Comparison of ENCODE assay signal across 9 mouse cellular contexts in the genomic region with DNA sequence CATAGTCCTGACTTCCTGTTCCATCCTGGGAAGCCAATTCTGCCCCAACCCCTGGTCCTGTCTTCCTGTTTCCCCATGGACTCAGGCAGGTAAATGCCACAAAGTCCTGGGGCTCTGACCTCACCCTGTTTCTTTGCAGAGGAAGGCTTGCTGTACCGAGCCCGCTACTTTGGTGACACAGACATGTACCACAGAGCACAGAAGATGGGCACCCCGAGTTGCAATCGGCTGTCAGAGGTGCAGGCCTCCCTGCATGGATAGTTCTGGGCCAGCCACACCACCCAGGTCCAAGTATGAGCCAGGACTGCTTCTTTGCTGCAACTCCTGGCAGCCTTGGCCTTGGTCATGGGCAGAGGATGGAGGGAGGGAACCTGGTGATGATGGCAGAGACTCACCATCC. TPM values are rescaled to one million over a fixed set of nuclear protein-coding genes. Genes with fewer than 3 reads are reported as not detected.
DNase-seq lines count a peak whose midpoint lies in the region; ATAC-seq and TF ChIP-seq lines count a peak whose summit lies in the region.
"Had no signal": no experiment of that assay in that cellular context is flagged by ENCODE, and none has a peak within 500 bp of the region (broad histone marks: within the 10 kb centered on the region; RNA-seq: fewer than 3 reads in every experiment).

No protein-coding gene starts in this region.

- no peak overlapping the region for H3K9ac ChIP-seq in heart, embryonic 15.5 days
- no peak overlapping the region for H3K9ac ChIP-seq in heart, embryonic 11.5 days (ENCODE audit: low read depth, low read length)
- peak overlapping the region; percentile 43 for H3K9ac ChIP-seq in forebrain, postnatal 0 days
- H3K9ac ChIP-seq in kidney, embryonic 16.5 days (replicated peaks; ENCODE audit: low read length) = no peak overlapping the region
- H3K9ac ChIP-seq: heart, embryonic 13.5 days had no signal

- 95% methylated on average over 4 of the region's 4 CpGs for WGBS in heart, embryonic 15.5 days
- WGBS in heart, embryonic 11.5 days (ENCODE audit: insufficient replicate concordance) = 89% methylated on average over 4 of the region's 4 CpGs
- WGBS in forebrain, postnatal 0 days = 89% methylated on average over 4 of the region's 4 CpGs
- WGBS in midbrain, embryonic 10.5 days = 85% methylated on average over 4 of the region's 4 CpGs
- WGBS in kidney, embryonic 16.5 days = 93% methylated on average over 4 of the region's 4 CpGs

- TF ChIP-seq CTCF in forebrain, postnatal 0 days (IDR thresholded peaks at IDR 0.05; ENCODE audit: low read depth) = no peak

- no peak for DNase-seq in forebrain, postnatal 0 days
- DNase-seq in midbrain, embryonic 10.5 days (ENCODE audit: low spot score) = no peak
- no peak for DNase-seq in adrenal gland, postnatal 25 days
- no peak for DNase-seq in spleen, postnatal 10 days (ENCODE audit: low spot score in 2 of 2)

- H3K4me1 ChIP-seq in heart, embryonic 15.5 days (replicated peaks) = peaks cover 53% of the 10 kb centered on the region
- peaks cover 31% of the 10 kb centered on the region for H3K4me1 ChIP-seq in heart, embryonic 11.5 days (ENCODE audit: control insufficient read depth, insufficient read depth, low read length)
- peaks cover 22% of the 10 kb centered on the region for H3K4me1 ChIP-seq in brown adipose tissue, adult 24 weeks (ENCODE audit: control insufficient read depth, insufficient read depth, insufficient read length, low read length)
- H3K4me1 ChIP-seq in forebrain, postnatal 0 days (ENCODE audit: insufficient read depth) = peaks cover 46% of the 10 kb centered on the region
- peaks cover 70% of the 10 kb centered on the region for H3K4me1 ChIP-seq in midbrain, embryonic 10.5 days
- peaks cover 49% of the 10 kb centered on the region for H3K4me1 ChIP-seq in kidney, embryonic 16.5 days (ENCODE audit: insufficient read depth, low read length)

- no peaks in the 10 kb centered on the region for H3K9me3 ChIP-seq in heart, embryonic 15.5 days (replicated peaks)
- H3K9me3 ChIP-seq in heart, embryonic 11.5 days (replicated peaks; ENCODE audit: control insufficient read depth, low read length) = no peaks in the 10 kb centered on the region
- H3K9me3 ChIP-seq in forebrain, postnatal 0 days (ENCODE audit: low read length) = no peaks in the 10 kb centered on the region
- no peaks in the 10 kb centered on the region for H3K9me3 ChIP-seq in midbrain, embryonic 10.5 days (replicated peaks)
- no peaks in the 10 kb centered on the region for H3K9me3 ChIP-seq in kidney, embryonic 16.5 days (ENCODE audit: low read length)
- H3K9me3 ChIP-seq: heart, embryonic 13.5 days had no signal

- no peak overlapping the region for H3K4me3 ChIP-seq in heart, embryonic 15.5 days
- H3K4me3 ChIP-seq in heart, embryonic 11.5 days (ENCODE audit: low read depth, low read length) = no peak overlapping the region
- H3K4me3 ChIP-seq in brown adipose tissue, adult 24 weeks (ENCODE audit: insufficient read depth, low read depth, low read length) = no peak overlapping the region
- no peak overlapping the region for H3K4me3 ChIP-seq in forebrain, postnatal 0 days (ENCODE audit: low read depth, low read length)
- H3K4me3 ChIP-seq in midbrain, embryonic 10.5 days = no peak overlapping the region
- no peak overlapping the region for H3K4me3 ChIP-seq in kidney, embryonic 16.5 days (ENCODE audit: low read length)
- H3K4me3 ChIP-seq: heart, embryonic 13.5 days had no signal

- no peak for ATAC-seq in heart, embryonic 15.5 days (replicated peaks; ENCODE audit: insufficient number of reproducible peaks, insufficient read depth, low FRiP score, low read depth)
- no peak for ATAC-seq in heart, embryonic 11.5 days (replicated peaks; ENCODE audit: insufficient number of reproducible peaks, low FRiP score, low TSS enrichment)
- no peak for ATAC-seq in forebrain, postnatal 0 days
- ATAC-seq in kidney, embryonic 16.5 days (ENCODE audit: low FRiP score, low TSS enrichment) = no peak

- H3K27ac ChIP-seq in heart, embryonic 15.5 days = 0 out of 2 replicates have a peak overlapping the region, but pooled peaks have one; percentile 45
- no peak overlapping the region for H3K27ac ChIP-seq in heart, embryonic 11.5 days (ENCODE audit: low read depth, low read length)
- H3K27ac ChIP-seq in brown adipose tissue, adult 24 weeks (replicated peaks; ENCODE audit: low read depth, low read length) = peak overlapping the region; percentile 5; the same call in 1 of the 2 replicates
- H3K27ac ChIP-seq in forebrain, postnatal 0 days (ENCODE audit: low read depth, low read length) = peak overlapping the region; percentile 96
- H3K27ac ChIP-seq in midbrain, embryonic 10.5 days (replicated peaks) = peak overlapping the region; percentile 92
- no peak overlapping the region for H3K27ac ChIP-seq in kidney, embryonic 16.5 days (ENCODE audit: low read length)
- H3K27ac ChIP-seq: heart, embryonic 13.5 days had no signal

- H3K27me3 ChIP-seq in heart, embryonic 15.5 days = no peaks in the 10 kb centered on the region
- H3K27me3 ChIP-seq in heart, embryonic 11.5 days (ENCODE audit: control insufficient read depth, insufficient read depth, low read length) = no peaks in the 10 kb centered on the region
- H3K27me3 ChIP-seq in forebrain, postnatal 0 days (ENCODE audit: insufficient read depth, low read length) = no peaks in the 10 kb centered on the region
- H3K27me3 ChIP-seq in midbrain, embryonic 10.5 days (ENCODE audit: low read depth, poor library complexity, severe bottlenecking) = no peaks in the 10 kb centered on the region
- H3K27me3 ChIP-seq in kidney, embryonic 16.5 days (ENCODE audit: insufficient read depth, low read length) = no peaks in the 10 kb centered on the region
- H3K27me3 ChIP-seq: heart, embryonic 13.5 days had no signal

- H3K4me2 ChIP-seq in heart, embryonic 15.5 days = no peak overlapping the region
- H3K4me2 ChIP-seq in heart, embryonic 11.5 days = no peak overlapping the region
- no peak overlapping the region for H3K4me2 ChIP-seq in forebrain, postnatal 0 days (ENCODE audit: low read depth)
- no peak overlapping the region for H3K4me2 ChIP-seq in kidney, embryonic 16.5 days (replicated peaks; ENCODE audit: low read depth, low read length)
- H3K4me2 ChIP-seq: heart, embryonic 13.5 days had no signal

- peaks cover 52% of the 10 kb centered on the region for H3K36me3 ChIP-seq in heart, embryonic 15.5 days
- H3K36me3 ChIP-seq in heart, embryonic 11.5 days (ENCODE audit: control insufficient read depth, insufficient read depth, low read length) = peaks cover 25% of the 10 kb centered on the region
- peaks cover 48% of the 10 kb centered on the region for H3K36me3 ChIP-seq in forebrain, postnatal 0 days (ENCODE audit: insufficient read depth)
- H3K36me3 ChIP-seq in midbrain, embryonic 10.5 days = peaks cover 67% of the 10 kb centered on the region
- H3K36me3 ChIP-seq in kidney, embryonic 16.5 days (ENCODE audit: insufficient read depth, low read length) = peaks cover 49% of the 10 kb centered on the region

RNA-seq across cellular contexts. Expression of gene Dnajb12, which starts 16.9 kb away (rescaled TPM):
- polyA plus RNA-seq in heart, embryonic 15.5 days (2015; fragmentation: Nextera tagmentation; extraction: Ambion mirVana) = 17.8 and 23.3 TPM in 2 replicates
- polyA plus RNA-seq in heart, embryonic 11.5 days (2014; fragmentation: Nextera tagmentation; extraction: Ambion mirVana) = 30.3 and 31.3 TPM in 2 replicates
- polyA plus RNA-seq in brown adipose tissue, adult 24 weeks (2012; ENCODE audit: insufficient read depth, insufficient read length, missing spikeins) = 21.7 and 21.9 TPM in 2 replicates
- 35.2 and 41.1 TPM in 2 replicates for total RNA-seq in forebrain, postnatal 0 days (2014; rRNA removed)
- 21.2 and 23.5 TPM in 2 replicates for polyA plus RNA-seq in forebrain, postnatal 0 days (2015; fragmentation: Nextera tagmentation; extraction: Ambion mirVana)
- polyA plus RNA-seq in midbrain, embryonic 10.5 days (2016; fragmentation: Nextera tagmentation; extraction: Ambion mirVana) = 27.3 and 27.6 TPM in 2 replicates
- total RNA-seq in adrenal gland, postnatal 25 days (2021) = 65.1 and 69.2 TPM in 2 replicates
- 30.1 and 32.9 TPM in 2 replicates for polyA plus RNA-seq in kidney, embryonic 16.5 days (2015; fragmentation: Nextera tagmentation; extraction: Ambion mirVana)

RNA-seq across cellular contexts. Expression of gene Ddit4, which starts 55.4 kb away (rescaled TPM):
- 22.7 and 33.4 TPM in 2 replicates for polyA plus RNA-seq in heart, embryonic 15.5 days (2015; fragmentation: Nextera tagmentation; extraction: Ambion mirVana)
- polyA plus RNA-seq in heart, embryonic 11.5 days (2014; fragmentation: Nextera tagmentation; extraction: Ambion mirVana) = 1.9 and 3.4 TPM in 2 replicates
- polyA plus RNA-seq in brown adipose tissue, adult 24 weeks (2012; ENCODE audit: insufficient read depth, insufficient read length, missing spikeins) = 6.1 and 17.7 TPM in 2 replicates
- total RNA-seq in forebrain, postnatal 0 days (2014; rRNA removed) = 40.0 and 40.7 TPM in 2 replicates
- polyA plus RNA-seq in forebrain, postnatal 0 days (2015; fragmentation: Nextera tagmentation; extraction: Ambion mirVana) = 52.9 and 57.8 TPM in 2 replicates
- 31.8 and 31.9 TPM in 2 replicates for polyA plus RNA-seq in midbrain, embryonic 10.5 days (2016; fragmentation: Nextera tagmentation; extraction: Ambion mirVana)
- 35.7 and 57.7 TPM in 2 replicates for total RNA-seq in adrenal gland, postnatal 25 days (2021)
- 30.6 and 31.9 TPM in 2 replicates for polyA plus RNA-seq in kidney, embryonic 16.5 days (2015; fragmentation: Nextera tagmentation; extraction: Ambion mirVana)

Comparison
In these comparisons a context has a peak if more than half of its experiments do, and no peak if none do; other contexts are left out.
1. H3K27ac ChIP-seq: peak in heart, embryonic 15.5 days (single experiment), brown adipose tissue, adult 24 weeks (single experiment), forebrain, postnatal 0 days (single experiment) and midbrain, embryonic 10.5 days (single experiment); none in heart, embryonic 11.5 days (single experiment) and kidney, embryonic 16.5 days (single experiment).